Mouse (Mus musculus): ENCODE data around the gene Irs2. TPM values are rescaled to one million over a fixed set of nuclear protein-coding genes. Genes with fewer than 3 reads are reported as not detected.
A peak's percentile ranks its signal among the peaks of the same experiment; 100 is the strongest.

The Irs2 gene
- total and polyA plus RNA-seq, 2 experiments from 2014 or later, result 7.6 to 37.3 TPM

DNA sequence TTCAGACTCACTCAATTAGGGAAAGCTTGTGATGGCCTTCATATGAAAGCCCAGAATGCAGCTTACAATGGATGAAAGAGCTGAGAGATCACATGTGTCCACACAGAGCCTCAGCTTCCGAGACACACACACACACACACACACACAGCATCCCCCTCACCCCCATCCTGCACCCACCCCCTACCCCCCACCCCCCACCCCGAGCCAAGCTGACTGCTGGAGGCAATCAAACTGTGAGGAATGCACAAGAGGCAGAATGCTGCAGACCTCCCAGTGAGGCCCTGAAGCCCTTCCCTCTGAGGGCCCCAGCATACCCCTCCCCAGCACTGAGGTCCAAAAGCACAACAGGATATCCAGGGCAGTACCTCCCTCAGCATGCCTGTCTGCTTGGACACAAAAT lies 33.6 kb downstream of the Irs2 start:
- H3K27ac ChIP-seq (ENCODE audit: low read depth, low read length), result no peak overlapping the region
- WGBS, result 11% methylated on average over 2 of the region's 2 CpGs
- no peaks in the 10 kb centered on the region for H3K27me3 ChIP-seq (ENCODE audit: insufficient read depth, low read length)
- no peaks in the 10 kb centered on the region for H3K9me3 ChIP-seq (ENCODE audit: low read length)
- H3K36me3 ChIP-seq (ENCODE audit: insufficient read depth), result no peaks in the 10 kb centered on the region
- H3K9ac ChIP-seq, result no peak overlapping the region
- no peak overlapping the region for H3K4me2 ChIP-seq (ENCODE audit: low read depth)
- no peak overlapping the region for H3K4me3 ChIP-seq (ENCODE audit: low read depth, low read length)
- no peak for TF ChIP-seq CTCF (IDR thresholded peaks at IDR 0.05; ENCODE audit: low read depth)
- DNase-seq (no peak), ATAC-seq (no peak)
- H3K4me1 ChIP-seq (ENCODE audit: insufficient read depth), result peaks cover 8% of the 10 kb centered on the region; the same call in 1 of the 2 replicates

- no peak for DNase-seq
- Histone ChIP-seq H3K4me2 (ENCODE audit: low read depth) (no peak overlapping the region), H3K27me3 (ENCODE audit: insufficient read depth, low read length) (no peaks in the 10 kb centered on the region), H3K4me3 (ENCODE audit: low read depth, low read length) (no peak overlapping the region), H3K9me3 (ENCODE audit: low read length) (no peaks in the 10 kb centered on the region), H3K27ac (ENCODE audit: low read depth, low read length) (no peak overlapping the region), H3K4me1 (ENCODE audit: insufficient read depth) (peaks cover 8% of the 10 kb centered on the region; the same call in 1 of the 2 replicates), H3K9ac (no peak overlapping the region), H3K36me3 (ENCODE audit: insufficient read depth) (no peaks in the 10 kb centered on the region)
- 81% methylated on average over 4 of the region's 4 CpGs for WGBS
- no peak for TF ChIP-seq CTCF (IDR thresholded peaks at IDR 0.05; ENCODE audit: low read depth)
- no peak for ATAC-seq
These were observed 34.1 kb downstream of the Irs2 start for GRCm38 (mm10) chr8:10974126-10974525.

DNA sequence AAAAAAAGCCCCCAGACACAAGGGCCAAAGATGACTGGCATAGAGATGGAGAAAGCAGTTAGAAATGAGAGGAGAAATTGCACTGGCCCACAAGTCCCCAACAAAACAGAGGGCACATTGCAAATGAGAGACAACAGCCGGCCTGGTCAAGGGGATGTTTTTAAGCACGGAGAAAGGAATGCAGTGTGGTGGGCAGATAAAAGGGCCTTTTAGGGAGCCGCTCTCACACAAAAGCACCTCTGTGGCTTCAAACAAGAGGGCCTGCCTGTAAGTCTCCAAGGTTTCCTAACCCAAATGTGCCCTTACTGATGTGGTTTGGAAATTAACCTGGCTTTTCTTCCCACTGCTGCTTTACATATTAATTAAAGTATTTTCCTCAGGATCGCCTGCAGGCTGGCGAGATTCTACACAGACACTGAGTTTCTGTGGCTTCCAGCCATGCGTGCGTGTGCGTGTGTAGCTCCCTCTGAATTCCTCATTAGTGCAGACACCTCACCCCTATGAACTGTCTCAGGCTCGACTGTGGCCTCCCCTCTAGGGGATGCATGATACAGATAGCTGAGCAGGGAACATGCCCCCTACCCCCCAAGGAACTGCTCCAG lies 35.3 kb downstream of the Irs2 start:
- Histone ChIP-seq H3K4me3 (ENCODE audit: low read depth, low read length) (no peak overlapping the region), H3K4me1 (ENCODE audit: insufficient read depth) (0 out of 2 replicates have a peak, but pooled peaks cover under 1% of the 10 kb centered on the region), H3K27me3 (ENCODE audit: insufficient read depth, low read length) (no peaks in the 10 kb centered on the region), H3K9me3 (ENCODE audit: low read length) (no peaks in the 10 kb centered on the region), H3K27ac (ENCODE audit: low read depth, low read length) (no peak overlapping the region), H3K4me2 (ENCODE audit: low read depth) (no peak overlapping the region), H3K36me3 (ENCODE audit: insufficient read depth) (no peaks in the 10 kb centered on the region), H3K9ac (no peak overlapping the region)
- peak; percentile 24; the same call in 1 of the 2 replicates for ATAC-seq
- no peak for DNase-seq
- TF ChIP-seq CTCF (IDR thresholded peaks at IDR 0.05; ENCODE audit: low read depth), result no peak
- WGBS, result 10% methylated on average over 9 of the region's 9 CpGs

- Histone ChIP-seq H3K27me3 (ENCODE audit: insufficient read depth, low read length) (no peaks in the 10 kb centered on the region), H3K4me1 (ENCODE audit: insufficient read depth) (no peaks in the 10 kb centered on the region), H3K4me3 (ENCODE audit: low read depth, low read length) (no peak overlapping the region), H3K9ac (no peak overlapping the region), H3K36me3 (ENCODE audit: insufficient read depth) (no peaks in the 10 kb centered on the region), H3K4me2 (ENCODE audit: low read depth) (no peak overlapping the region), H3K9me3 (ENCODE audit: low read length) (no peaks in the 10 kb centered on the region), H3K27ac (ENCODE audit: low read depth, low read length) (no peak overlapping the region)
- no peak for ATAC-seq
- DNase-seq, result no peak
- no peak for TF ChIP-seq CTCF (IDR thresholded peaks at IDR 0.05; ENCODE audit: low read depth)
- 56% methylated on average over 3 of the region's 3 CpGs for WGBS
These were observed 36.3 kb downstream of the Irs2 start for GRCm38 (mm10) chr8:10971984-10972383.

DNA sequence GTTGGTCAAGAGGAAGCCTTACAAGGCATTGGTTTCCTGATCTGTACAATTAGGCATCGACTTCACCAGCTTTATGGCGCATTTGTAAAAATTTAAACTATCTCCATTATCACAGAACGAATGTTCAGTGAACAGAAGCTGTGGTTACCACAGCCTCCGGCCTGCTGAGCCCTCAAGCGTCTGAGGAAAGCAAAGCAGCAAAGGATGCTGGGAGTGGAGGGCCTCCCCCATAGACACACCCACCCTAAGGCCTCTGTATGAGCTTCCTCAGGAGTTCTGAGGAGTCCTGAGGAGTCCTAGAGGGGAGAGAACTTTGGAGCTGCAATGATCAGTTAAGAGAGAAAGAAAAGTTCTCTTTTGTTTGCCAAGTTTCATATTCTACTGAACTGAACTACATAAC lies 36.7 kb downstream of the Irs2 start:
- no peaks in the 10 kb centered on the region for H3K36me3 ChIP-seq (ENCODE audit: insufficient read depth)
- no peak overlapping the region for H3K9ac ChIP-seq
- no peak overlapping the region for H3K4me3 ChIP-seq (ENCODE audit: low read depth, low read length)
- DNase-seq (no peak), ATAC-seq (no peak)
- no peaks in the 10 kb centered on the region for H3K27me3 ChIP-seq (ENCODE audit: insufficient read depth, low read length)
- H3K9me3 ChIP-seq (ENCODE audit: low read length), result no peaks in the 10 kb centered on the region
- no peak overlapping the region for H3K4me2 ChIP-seq (ENCODE audit: low read depth)
- H3K27ac ChIP-seq (ENCODE audit: low read depth, low read length), result no peak overlapping the region
- WGBS, result 85% methylated on average over 5 of the region's 5 CpGs
- no peak for TF ChIP-seq CTCF (IDR thresholded peaks at IDR 0.05; ENCODE audit: low read depth)
- no peaks in the 10 kb centered on the region for H3K4me1 ChIP-seq (ENCODE audit: insufficient read depth)

- WGBS, result 68% methylated on average over 13 of the region's 13 CpGs
- Histone ChIP-seq H3K4me1 (ENCODE audit: insufficient read depth) (no peaks in the 10 kb centered on the region), H3K4me2 (ENCODE audit: low read depth) (no peak overlapping the region), H3K9me3 (ENCODE audit: low read length) (no peaks in the 10 kb centered on the region), H3K4me3 (ENCODE audit: low read depth, low read length) (no peak overlapping the region), H3K27ac (ENCODE audit: low read depth, low read length) (no peak overlapping the region), H3K27me3 (ENCODE audit: insufficient read depth, low read length) (no peaks in the 10 kb centered on the region), H3K36me3 (ENCODE audit: insufficient read depth) (no peaks in the 10 kb centered on the region), H3K9ac (no peak overlapping the region)
- ATAC-seq, result 0 out of 2 replicates have a peak, but pooled peaks have one; percentile 57
- TF ChIP-seq CTCF (IDR thresholded peaks at IDR 0.05; ENCODE audit: low read depth), result no peak
- DNase-seq, result no peak
These were observed 37.5 kb downstream of the Irs2 start for GRCm38 (mm10) chr8:10970496-10971456.

- Histone ChIP-seq H3K4me2 (ENCODE audit: low read depth) (no peak overlapping the region), H3K4me3 (ENCODE audit: low read depth, low read length) (no peak overlapping the region), H3K36me3 (ENCODE audit: insufficient read depth) (no peaks in the 10 kb centered on the region), H3K9me3 (ENCODE audit: low read length) (no peaks in the 10 kb centered on the region), H3K27me3 (ENCODE audit: insufficient read depth, low read length) (no peaks in the 10 kb centered on the region), H3K9ac (no peak overlapping the region), H3K27ac (ENCODE audit: low read depth, low read length) (no peak overlapping the region), H3K4me1 (ENCODE audit: insufficient read depth) (no peaks in the 10 kb centered on the region)
- DNase-seq (no peak), ATAC-seq (no peak)
- 72% methylated on average over 7 of the region's 7 CpGs for WGBS
- no peak for TF ChIP-seq CTCF (IDR thresholded peaks at IDR 0.05; ENCODE audit: low read depth)
These were observed 39.6 kb downstream of the Irs2 start for GRCm38 (mm10) chr8:10968687-10969086.
